Mouse (Mus musculus) liver, embryonic 14.5 days (tissue): ENCODE measurements at regions not wholly inside any gene's neighbourhood (a gene's known extent, or its start where the extent isn't known, plus 50 kb on each side); places are given as distances from the start of the nearest gene placed in this dataset.

ENCODE experiments used
- CTCF ChIP-seq: IDR thresholded peaks from 2 replicates; pipeline ENCODE4 v1.5.1; 2016; ENCODE audit warnings: antibody characterized with exemption, low read depth, control low read depth
- EP300 ChIP-seq: IDR thresholded peaks from 2 replicates; pipeline ENCODE4 v1.6.1; 2016; ENCODE audit warnings: antibody characterized with exemption, low read depth

DNA sequence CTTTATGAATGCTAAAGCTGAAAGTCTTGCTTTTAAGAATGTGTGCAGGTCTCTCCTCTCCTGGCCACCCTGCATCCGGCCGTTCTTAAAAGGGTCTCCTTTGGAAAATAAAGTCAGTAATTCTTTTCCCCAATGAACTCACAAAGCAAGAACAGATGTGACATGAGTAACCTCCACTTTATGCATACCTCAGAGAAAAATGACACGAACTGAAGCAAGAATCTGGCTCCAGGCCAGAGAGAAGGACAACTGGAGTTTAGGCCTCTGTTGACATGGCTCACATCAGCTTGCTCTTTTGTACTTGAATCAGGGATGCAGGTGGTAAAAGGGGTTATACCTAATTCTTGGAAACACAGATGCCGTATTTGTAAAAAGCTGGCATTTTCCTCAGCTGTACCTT is 368.0 kb upstream of the Pappa start:
- TF ChIP-seq CTCF = no peak
- TF ChIP-seq EP300 = no peak
